Mouse (Mus musculus): Measurements from ENCODE around the gene Olfr214. TPM values are rescaled to one million over a fixed set of nuclear protein-coding genes. Genes with fewer than 3 reads are reported as not detected.
"Not testable (repeated sequence)": the region's sequence is repeated elsewhere in the genome, so short reads cannot be mapped to it uniquely, and the experiment has no call there.

The Olfr214 gene
- not detected in 2 replicates for polyA plus RNA-seq (2015; fragmentation: Nextera tagmentation; extraction: Ambion mirVana)

DNA sequence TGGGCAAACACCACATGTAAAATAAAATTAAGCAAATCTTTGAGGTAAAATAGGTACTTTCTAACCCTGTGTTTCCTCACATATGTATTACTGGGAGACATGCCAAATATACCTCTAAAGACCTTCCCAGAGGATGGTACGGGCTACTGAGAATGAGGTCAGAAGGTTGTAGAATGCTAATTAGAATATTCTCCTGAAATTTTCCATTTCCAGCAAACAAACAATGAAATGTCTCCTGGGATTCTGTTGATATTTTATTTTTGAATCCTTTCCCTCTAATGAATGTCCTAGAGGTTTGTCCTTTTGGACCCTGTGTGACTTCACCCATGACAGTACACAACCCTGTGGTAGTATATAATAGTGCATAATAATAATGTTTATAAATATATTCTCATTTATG lies at the start of gene Olfr214:
TSS of gene Olfr214 (plus strand) at position 301 of the 400 bp plus-strand sequence.
- Histone ChIP-seq H3K4me1 (no peaks in the 10 kb centered on the region), H3K27me3 (no peaks in the 10 kb centered on the region), H3K36me3 (no peaks in the 10 kb centered on the region), H3K27ac (0 out of 2 replicates have a peak within 1 kb of the TSS, but pooled peaks have one; percentile 54), H3K4me3 (replicated peaks) (no peak within 1 kb of the TSS), H3K9me3 (replicated peaks) (no peaks in the 10 kb centered on the region), H3K9ac (no peak within 1 kb of the TSS), H3K4me2 (no peak within 1 kb of the TSS)
- WGBS, result 69% methylated on average over 1 of the region's 1 CpGs
- no peak for ATAC-seq (replicated peaks; ENCODE audit: low FRiP score)

DNA sequence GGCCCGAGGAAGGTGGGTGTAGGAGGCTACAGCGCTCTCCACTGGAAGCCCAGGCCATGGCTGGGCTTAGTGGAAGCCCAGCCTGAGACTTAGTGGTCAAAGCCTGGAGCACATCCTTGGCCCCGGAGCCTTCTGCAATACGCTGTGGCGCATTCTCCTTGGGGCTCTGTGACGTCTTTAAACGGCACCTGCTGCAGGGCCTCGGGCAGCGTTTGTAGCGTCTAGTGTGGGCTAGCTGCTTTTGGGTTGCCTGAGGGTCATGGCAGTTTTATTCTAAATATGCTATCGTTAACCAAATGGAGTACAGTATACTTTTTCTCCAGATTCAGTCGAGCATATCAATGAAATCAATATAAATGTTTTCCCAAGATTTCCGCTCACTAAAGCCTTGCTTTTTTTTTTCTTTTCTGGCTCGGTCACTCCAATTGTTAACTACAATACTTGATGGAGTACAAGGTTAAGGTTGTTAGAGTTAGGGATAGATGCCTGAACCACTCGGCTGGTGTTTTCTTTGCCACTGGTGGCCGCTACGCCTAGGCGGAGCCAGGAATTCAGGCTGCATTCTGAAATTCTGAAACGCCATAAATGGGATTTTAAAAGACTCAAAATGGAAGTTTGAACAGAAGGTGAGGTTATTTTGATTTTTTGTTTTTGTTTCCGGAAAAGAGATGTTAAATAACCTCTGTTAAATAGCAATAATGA lies 47.6 kb upstream of the Olfr214 start, which contains the start of gene Olfr212:
TSS of gene Olfr212 (plus strand) at position 215 of the 702 bp plus-strand sequence.
- not testable (repeated sequence) for H3K9ac ChIP-seq; H3K27me3 ChIP-seq; H3K4me3 ChIP-seq (replicated peaks); H3K4me2 ChIP-seq; H3K4me1 ChIP-seq; H3K27ac ChIP-seq; ATAC-seq (replicated peaks; ENCODE audit: low FRiP score); H3K36me3 ChIP-seq
- 92% methylated on average over 20 of the region's 20 CpGs for WGBS
- peaks cover 17% of the 10 kb centered on the region for H3K9me3 ChIP-seq (replicated peaks)

DNA sequence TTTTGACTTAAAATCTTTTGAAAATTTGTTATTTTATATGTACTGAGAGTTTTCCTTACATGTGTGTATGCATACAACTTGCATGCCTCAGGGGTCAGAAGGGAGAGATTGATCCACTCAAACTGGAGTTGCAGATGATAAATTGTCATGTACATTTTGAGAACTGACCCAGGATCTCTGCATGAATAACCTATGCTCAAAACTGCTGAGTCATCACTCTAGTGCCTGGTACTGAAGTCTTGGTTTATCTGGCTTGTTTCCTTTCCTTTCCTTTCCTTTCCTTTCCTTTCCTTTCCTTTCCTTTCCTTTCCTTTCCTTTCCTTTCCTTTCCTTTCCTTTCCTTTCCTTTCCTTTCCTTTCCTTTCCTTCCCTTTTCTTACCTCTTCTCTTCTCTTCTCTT lies 39.2 kb upstream of the Olfr214 start:
- Histone ChIP-seq H3K27me3 (no peaks in the 10 kb centered on the region), H3K27ac (no peak overlapping the region), H3K9ac (no peak overlapping the region), H3K4me3 (replicated peaks) (no peak overlapping the region), H3K36me3 (no peaks in the 10 kb centered on the region), H3K4me1 (no peaks in the 10 kb centered on the region), H3K9me3 (replicated peaks) (no peaks in the 10 kb centered on the region), H3K4me2 (no peak overlapping the region)
- no peak for ATAC-seq (replicated peaks; ENCODE audit: low FRiP score)

DNA sequence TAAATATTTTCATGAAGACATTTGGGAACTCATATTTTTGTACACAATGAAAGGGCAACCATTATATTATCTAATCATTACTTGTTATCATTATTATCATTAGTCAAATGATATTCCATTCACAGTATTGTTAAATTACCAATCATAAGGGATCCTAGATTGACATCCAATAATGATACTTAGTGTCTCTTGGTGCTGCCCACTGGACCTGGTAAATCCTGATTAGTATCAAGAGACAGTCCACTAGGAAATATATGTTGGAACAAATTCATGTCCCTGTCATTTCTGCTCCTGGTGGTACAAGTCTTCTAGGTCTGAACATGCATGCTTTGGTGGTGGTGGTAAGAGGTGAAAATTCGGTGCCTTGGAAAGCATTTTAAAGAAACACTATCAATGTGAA lies 15.9 kb upstream of the Olfr214 start, which contains the start of gene Olfr213:
TSS of gene Olfr213 (plus strand) at position 301 of the 400 bp plus-strand sequence.
- H3K36me3 ChIP-seq, result no peaks in the 10 kb centered on the region
- no peak within 1 kb of the TSS for H3K4me3 ChIP-seq (replicated peaks)

DNA sequence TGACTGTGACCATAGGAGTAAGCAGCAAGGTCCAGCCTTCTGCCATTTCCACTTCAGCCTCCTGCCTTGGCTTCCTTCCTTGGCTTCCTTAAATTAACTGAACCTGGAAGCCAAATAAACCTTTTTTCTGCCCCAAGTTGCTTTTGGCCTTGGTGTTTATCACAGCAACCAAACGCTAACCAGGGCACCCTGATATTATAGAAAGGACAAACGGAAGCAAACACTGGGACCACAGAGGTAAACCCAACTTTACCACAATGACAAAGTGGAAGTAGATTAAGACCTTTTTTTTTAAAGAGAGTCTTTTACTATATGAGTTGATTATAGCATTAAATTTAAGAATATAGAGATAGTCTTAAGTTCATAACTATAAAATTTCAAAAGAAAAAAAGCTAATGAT lies 11.5 kb upstream of the Olfr214 start:
- no peak for ATAC-seq (replicated peaks; ENCODE audit: low FRiP score)
- no peaks in the 10 kb centered on the region for H3K9me3 ChIP-seq (replicated peaks)
- H3K4me3 ChIP-seq (replicated peaks), result no peak overlapping the region
- no peaks in the 10 kb centered on the region; the same call in 1 of the 2 replicates for H3K27me3 ChIP-seq
- H3K9ac ChIP-seq, result no peak overlapping the region
- no peaks in the 10 kb centered on the region for H3K36me3 ChIP-seq
- no peak overlapping the region for H3K4me2 ChIP-seq
- no peaks in the 10 kb centered on the region for H3K4me1 ChIP-seq
- 87% methylated on average over 2 of the region's 2 CpGs for WGBS
- no peak overlapping the region for H3K27ac ChIP-seq

More for the DNA sequence above, 15.9 kb upstream of the Olfr214 start, which contains the start of gene Olfr213:
- no peak within 1 kb of the TSS for H3K4me2 ChIP-seq
- no peak within 1 kb of the TSS for H3K27ac ChIP-seq
- no peaks in the 10 kb centered on the region for H3K27me3 ChIP-seq
- ATAC-seq (replicated peaks; ENCODE audit: low FRiP score), result no peak
- no peaks in the 10 kb centered on the region for H3K9me3 ChIP-seq (replicated peaks)
- H3K9ac ChIP-seq, result no peak within 1 kb of the TSS
- 78% methylated on average over 1 of the region's 1 CpGs for whole genome bisulfite sequencing
- H3K4me1 ChIP-seq, result no peaks in the 10 kb centered on the region

DNA sequence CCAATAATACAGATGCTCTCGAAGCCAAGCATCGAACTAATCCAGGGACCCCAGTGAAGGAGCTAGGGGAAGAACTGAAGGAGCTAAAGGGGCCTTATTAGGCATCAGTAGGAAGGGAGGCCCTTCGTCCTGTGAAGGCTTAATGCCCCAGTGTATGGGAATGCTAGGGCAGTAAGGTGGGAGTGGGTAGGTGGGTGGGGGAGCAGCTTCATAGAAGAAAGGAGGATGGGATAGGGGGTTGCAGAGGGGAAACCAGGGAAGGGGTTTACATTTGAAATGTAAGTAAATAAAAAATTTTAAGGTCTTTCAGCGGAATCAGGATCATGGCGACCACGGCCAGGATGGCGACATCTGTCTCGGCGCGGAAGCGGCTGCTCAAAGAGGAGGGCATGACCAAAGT lies 3.2 kb upstream of the Olfr214 start, which contains the start of gene Gm5580:
TSS of gene Gm5580 (plus strand) at position 301 of the 400 bp plus-strand sequence.
- H3K27me3 ChIP-seq; H3K4me2 ChIP-seq; H3K4me3 ChIP-seq (replicated peaks); ATAC-seq (replicated peaks; ENCODE audit: low FRiP score); H3K9ac ChIP-seq; H3K4me1 ChIP-seq; H3K27ac ChIP-seq; H3K36me3 ChIP-seq; H3K9me3 ChIP-seq (replicated peaks): not testable (repeated sequence)
- 97% methylated on average over 11 of the region's 11 CpGs for WGBS

DNA sequence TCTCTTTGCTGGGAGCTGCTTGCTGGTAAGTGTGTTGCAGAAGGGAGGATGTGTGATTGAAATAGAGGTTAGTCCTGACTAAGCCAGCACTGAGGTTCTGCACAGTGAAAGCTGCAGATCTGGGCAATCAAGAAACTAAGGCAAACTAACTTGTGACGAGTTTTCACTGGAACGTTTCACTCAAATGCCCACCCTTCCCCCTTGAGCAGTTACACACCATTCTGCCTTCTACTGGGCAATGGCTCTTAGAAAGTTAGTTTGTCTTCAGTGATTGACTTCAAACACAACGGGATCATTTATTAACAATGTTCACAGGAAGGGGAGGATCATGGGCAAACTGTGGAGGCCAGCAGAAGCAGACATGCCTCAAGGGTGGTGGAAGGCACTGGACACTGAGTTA lies 917 bp downstream of the Olfr214 start:
- ATAC-seq (replicated peaks; ENCODE audit: low FRiP score), result peak; percentile 79
- H3K9ac ChIP-seq, result no peak overlapping the region
- 0 out of 2 replicates have a peak overlapping the region, but pooled peaks have one; percentile 54 for H3K27ac ChIP-seq
- 43% methylated on average over 3 of the region's 3 CpGs for WGBS
- H3K9me3 ChIP-seq (replicated peaks), result no peaks in the 10 kb centered on the region
- no peak overlapping the region for H3K4me2 ChIP-seq
- no peak overlapping the region for H3K4me3 ChIP-seq (replicated peaks)
- H3K27me3 ChIP-seq, result no peaks in the 10 kb centered on the region
- no peaks in the 10 kb centered on the region for H3K36me3 ChIP-seq
- no peaks in the 10 kb centered on the region for H3K4me1 ChIP-seq

DNA sequence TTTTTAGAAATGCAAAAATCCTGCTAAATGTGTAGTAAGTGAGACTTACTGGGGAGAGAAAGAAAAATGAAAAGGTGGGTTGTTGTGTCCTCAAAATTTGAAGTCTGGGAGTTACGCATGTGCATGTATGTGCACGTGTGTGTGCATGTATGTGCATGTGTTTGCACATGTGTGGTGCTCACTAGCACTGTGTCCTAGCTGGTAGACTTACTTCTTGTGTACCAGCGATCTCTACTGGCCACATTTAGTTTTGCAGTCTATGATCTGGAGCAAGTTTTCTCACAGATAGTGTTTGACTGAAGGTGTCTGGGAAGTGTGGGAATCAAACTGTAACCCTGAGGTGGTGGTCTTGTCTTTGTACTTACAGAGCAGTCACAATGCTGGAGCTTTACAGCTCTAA lies 15.8 kb downstream of the Olfr214 start:
- 36% methylated on average over 3 of the region's 3 CpGs for WGBS
- Histone ChIP-seq H3K36me3 (no peaks in the 10 kb centered on the region), H3K9ac (no peak overlapping the region), H3K4me1 (no peaks in the 10 kb centered on the region), H3K27ac (no peak overlapping the region), H3K4me2 (no peak overlapping the region), H3K9me3 (replicated peaks) (no peaks in the 10 kb centered on the region), H3K27me3 (no peaks in the 10 kb centered on the region), H3K4me3 (replicated peaks) (no peak overlapping the region)
- ATAC-seq (replicated peaks; ENCODE audit: low FRiP score), result 0 out of 2 replicates have a peak, but pooled peaks have one; percentile 22

DNA sequence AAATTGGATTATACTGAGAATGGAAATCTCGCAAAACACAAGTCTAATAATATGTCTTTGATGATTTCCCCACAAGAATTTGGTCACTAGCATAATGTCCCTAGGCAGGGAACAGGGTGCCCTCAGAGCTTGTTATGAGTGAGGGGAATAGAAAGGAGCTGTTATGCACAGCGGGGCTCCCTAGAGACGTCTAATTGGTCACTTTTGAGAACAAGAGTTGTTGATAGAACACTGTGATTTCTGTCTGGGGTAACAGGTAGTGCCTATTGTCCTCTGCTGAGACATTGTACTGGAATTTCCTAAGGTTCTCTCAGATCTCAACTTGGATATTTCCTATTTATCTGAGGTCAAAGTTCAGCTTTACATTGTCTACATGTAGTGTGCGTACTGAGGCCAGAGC lies 30.1 kb downstream of the Olfr214 start, which contains the start of gene Olfr215:
TSS of gene Olfr215 (minus strand) at position 101 of the 400 bp plus-strand sequence.
- no peaks in the 10 kb centered on the region for H3K4me1 ChIP-seq
- no peak for ATAC-seq (replicated peaks; ENCODE audit: low FRiP score)
- no peaks in the 10 kb centered on the region for H3K27me3 ChIP-seq
- no peak within 1 kb of the TSS for H3K9ac ChIP-seq
- H3K27ac ChIP-seq, result no peak within 1 kb of the TSS
- no peak within 1 kb of the TSS for H3K4me3 ChIP-seq (replicated peaks)
- WGBS, result 79% methylated on average over 4 of the region's 4 CpGs
- no peaks in the 10 kb centered on the region for H3K9me3 ChIP-seq (replicated peaks)
- no peak within 1 kb of the TSS for H3K4me2 ChIP-seq
- H3K36me3 ChIP-seq, result no peaks in the 10 kb centered on the region

DNA sequence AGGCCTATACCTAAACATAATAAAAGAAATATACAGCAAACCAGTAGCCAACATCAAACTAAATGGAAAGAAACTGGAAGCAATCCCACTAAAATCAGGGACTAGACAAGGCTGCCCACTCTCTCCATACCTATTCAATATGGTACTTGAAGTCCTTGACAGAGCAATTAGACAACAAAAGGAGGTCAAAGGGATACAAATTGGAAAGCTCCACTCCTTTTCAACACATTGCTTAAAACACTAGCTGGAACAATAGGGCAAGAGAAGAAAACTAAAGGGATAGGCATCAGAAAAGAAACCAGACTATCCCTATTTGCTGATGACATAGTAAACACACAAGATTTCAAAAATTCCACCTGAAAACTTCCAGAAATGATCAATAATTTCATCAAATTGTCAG lies 46.9 kb downstream of the Olfr214 start:
- not testable (repeated sequence) for H3K36me3 ChIP-seq; H3K27me3 ChIP-seq; H3K4me3 ChIP-seq (replicated peaks); H3K4me1 ChIP-seq; H3K9ac ChIP-seq; H3K9me3 ChIP-seq (replicated peaks); H3K27ac ChIP-seq; H3K4me2 ChIP-seq; ATAC-seq (replicated peaks; ENCODE audit: low FRiP score)

DNA sequence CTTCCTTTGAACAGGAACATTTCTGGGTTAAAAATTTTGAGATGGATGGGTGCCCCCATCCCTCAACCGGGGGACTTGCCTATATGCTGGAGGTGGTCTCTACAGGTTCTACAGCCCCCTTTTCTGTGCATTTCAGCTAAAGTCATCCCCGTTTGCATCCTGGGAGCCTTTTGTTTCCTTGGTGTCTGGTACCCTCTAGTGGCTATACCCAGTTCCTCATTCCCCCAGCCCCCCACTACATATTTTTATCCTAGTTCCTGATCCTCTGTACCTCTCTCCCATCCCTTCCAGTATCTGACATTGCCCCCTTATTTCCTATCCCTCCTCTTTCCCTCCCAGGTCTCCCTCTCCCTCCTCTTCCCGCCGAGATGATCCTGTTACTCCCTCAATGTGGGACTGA lies 53.2 kb downstream of the Olfr214 start:
- no peaks in the 10 kb centered on the region for H3K4me1 ChIP-seq
- H3K27me3 ChIP-seq, result peaks cover 6% of the 10 kb centered on the region; the same call in 1 of the 2 replicates

More for the DNA sequence above, 53.2 kb downstream of the Olfr214 start:
- no peak for ATAC-seq (replicated peaks; ENCODE audit: low FRiP score)
- no peak overlapping the region for H3K4me2 ChIP-seq
- no peak overlapping the region for H3K4me3 ChIP-seq (replicated peaks)
- no peaks in the 10 kb centered on the region for H3K9me3 ChIP-seq (replicated peaks)
- H3K27ac ChIP-seq, result no peak overlapping the region
- no peaks in the 10 kb centered on the region for H3K36me3 ChIP-seq
- H3K9ac ChIP-seq, result no peak overlapping the region
- WGBS, result 42% methylated on average over 4 of the region's 4 CpGs

All from kidney, embryonic 15.5 days (tissue).